Mouse (Mus musculus) heart, embryonic 11.5 days (tissue): Measurements from ENCODE around the gene Apbb1. TPM values are rescaled to one million over a fixed set of nuclear protein-coding genes. Genes with fewer than 3 reads are reported as not detected.

Experiments used
- ATAC-seq: fragments of 200-750 bp; cut with Nextera tagmentation; replicated peaks from 2 replicates; pipeline ENCODE4 v1.8.0; 2017; ENCODE audit warnings: moderate library complexity; ENCODE audit not compliant: insufficient number of reproducible peaks, low FRiP score, low TSS enrichment
- H3K27ac ChIP-seq: fragments of 300-500 bp; sonication (generic); 2 replicates; pipeline ENCODE4 v1.5.1; 2014; ENCODE audit warnings: mild to moderate bottlenecking, low read depth, low read length
- H3K27me3 ChIP-seq: fragments of 300-500 bp; sonication (generic); 2 replicates; pipeline ENCODE4 v1.6.1; 2014; ENCODE audit warnings: mild to moderate bottlenecking, low read length, mixed read lengths; ENCODE audit not compliant: control insufficient read depth, insufficient read depth
- H3K36me3 ChIP-seq: fragments of 300-500 bp; sonication (generic); 2 replicates; pipeline ENCODE4 v1.6.1; 2014; ENCODE audit warnings: mild to moderate bottlenecking, low read length, moderate library complexity, mixed read lengths; ENCODE audit not compliant: control insufficient read depth, insufficient read depth
- H3K4me1 ChIP-seq: fragments of 300-500 bp; sonication (generic); 2 replicates; pipeline ENCODE4 v1.6.1; 2014; ENCODE audit warnings: low read length; ENCODE audit not compliant: control insufficient read depth, insufficient read depth
- H3K4me2 ChIP-seq: fragments of 300-500 bp; sonication (generic); 2 replicates; pipeline ENCODE4 v1.6.1; 2014; ENCODE audit warnings: mild to moderate bottlenecking, moderate library complexity
- H3K4me3 ChIP-seq: fragments of 300-500 bp; sonication (generic); 2 replicates; pipeline ENCODE4 v1.5.1; 2014; ENCODE audit warnings: low read depth, low read length
- H3K9ac ChIP-seq: fragments of 300-500 bp; sonication (generic); 2 replicates; pipeline ENCODE4 v1.6.1; 2014; ENCODE audit warnings: mild to moderate bottlenecking, low read depth, low read length, moderate library complexity
- H3K9me3 ChIP-seq: fragments of 300-500 bp; sonication (generic); replicated peaks from 2 replicates; pipeline ENCODE4 v1.6.1; 2016; ENCODE audit warnings: low read length; ENCODE audit not compliant: control insufficient read depth
- WGBS: fragments of 180-500 bp; shearing (Covaris S2); extraction: QIAGEN DNeasy Blood & Tissue Kit; methylation state at CpG from one replicate; pipeline ENCODE4 v1.1.7; 2014; ENCODE audit not compliant: insufficient replicate concordance; 5-methylcytosine and 5-hydroxymethylcytosine counted together
- polyA plus RNA-seq: library from polyadenylated mRNA; unstranded; fragments of >200 nt; fragmentation: Nextera tagmentation; extraction: Ambion mirVana; gene quantifications from 2 replicates; pipeline ENCODE4 v1.2.1, GENCODE M21; 2014

Apbb1 gene
- polyA plus RNA-seq, 1 experiment from 2014 or later, result 43.5 TPM

DNA sequence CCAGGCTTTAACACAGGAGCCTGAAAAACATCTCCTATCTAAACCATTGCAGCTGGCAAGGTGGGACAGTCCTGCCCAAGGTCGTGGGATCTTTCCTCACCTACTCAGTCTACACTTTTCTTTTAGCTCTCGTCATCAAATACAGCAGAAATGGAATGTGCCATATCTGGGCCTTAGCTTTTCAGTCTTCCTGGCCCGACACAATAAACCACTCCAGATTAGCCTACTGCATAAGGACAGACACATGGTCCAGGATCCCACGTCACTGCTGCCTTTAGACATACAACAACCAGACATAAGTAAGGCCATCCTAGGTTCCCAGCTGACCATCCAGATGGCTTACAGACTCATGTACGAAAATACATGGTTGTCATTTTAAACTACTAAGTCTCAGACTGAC is 71.3 kb downstream of the Apbb1 start:
- H3K9ac ChIP-seq, result no peak overlapping the region
- H3K4me1 ChIP-seq, result no peaks in the 10 kb centered on the region
- no peak overlapping the region for H3K4me3 ChIP-seq
- no peaks in the 10 kb centered on the region for H3K9me3 ChIP-seq
- H3K27me3 ChIP-seq, result no peaks in the 10 kb centered on the region
- WGBS, result 47% methylated on average over 5 of the region's 5 CpGs
- no peak overlapping the region for H3K27ac ChIP-seq
- no peak overlapping the region for H3K4me2 ChIP-seq
- H3K36me3 ChIP-seq, result no peaks in the 10 kb centered on the region
- ATAC-seq, result no peak

Other genes starting within 250 kb of the Apbb1 start
- not detected in 2 replicates for gene Olfr690, start 247.5 kb downstream of the Apbb1 start, polyA plus RNA-seq
- gene Olfr691, start 239.4 kb downstream of the Apbb1 start, polyA plus RNA-seq, result not detected in 2 replicates
- not detected in 2 replicates for gene Olfr692, start 213.4 kb downstream of the Apbb1 start, polyA plus RNA-seq
- not detected in 2 replicates for gene Gm5901, start 206.6 kb downstream of the Apbb1 start, polyA plus RNA-seq
- 29.7 and 30.6 TPM in 2 replicates for gene Fam160a2, start 181.6 kb downstream of the Apbb1 start, polyA plus RNA-seq
- gene Cnga4, start 177.1 kb downstream of the Apbb1 start, polyA plus RNA-seq, result not detected in 2 replicates
- 0.16 TPM in 1 of 2 replicates, not detected in the other for gene Cckbr, start 155.9 kb downstream of the Apbb1 start, polyA plus RNA-seq
- 71.2 and 74.7 TPM in 2 replicates for gene Cavin3, start 99.4 kb downstream of the Apbb1 start, polyA plus RNA-seq
- gene Smpd1, start 27.3 kb downstream of the Apbb1 start, polyA plus RNA-seq, result 53.8 and 62.2 TPM in 2 replicates
- 0.76 and 1.4 TPM in 2 replicates for gene Hpx, start 18.5 kb upstream of the Apbb1 start, polyA plus RNA-seq
- gene Trim3, start 51.9 kb upstream of the Apbb1 start, polyA plus RNA-seq, result 20.2 and 23.7 TPM in 2 replicates
- gene Timm10b, start 58.4 kb upstream of the Apbb1 start, polyA plus RNA-seq, result 151 and 160 TPM in 2 replicates
- 48.5 and 57.3 TPM in 2 replicates for gene Arfip2, start 58.8 kb upstream of the Apbb1 start, polyA plus RNA-seq
- gene Gm45799, start 58.9 kb upstream of the Apbb1 start, polyA plus RNA-seq, result 30.2 and 39.0 TPM in 2 replicates
- 0.87 and 1.1 TPM in 2 replicates for gene Dnhd1, start 69.2 kb upstream of the Apbb1 start, polyA plus RNA-seq
- 411 and 451 TPM in 2 replicates for gene Ilk, start 154.9 kb upstream of the Apbb1 start, polyA plus RNA-seq
- gene Rrp8, start 155.7 kb upstream of the Apbb1 start, polyA plus RNA-seq, result 29.2 and 32.0 TPM in 2 replicates
- 152 and 161 TPM in 2 replicates for gene Taf10, start 162.7 kb upstream of the Apbb1 start, polyA plus RNA-seq
- 85.8 and 95.7 TPM in 2 replicates for gene Tpp1, start 170.6 kb upstream of the Apbb1 start, polyA plus RNA-seq
- 7.6 TPM in 2 replicates for gene Dchs1, start 206.0 kb upstream of the Apbb1 start, polyA plus RNA-seq
- gene Mrpl17, start 229.4 kb upstream of the Apbb1 start, polyA plus RNA-seq, result 266 and 273 TPM in 2 replicates